Mouse (Mus musculus) CH12.LX (cell line): ENCODE data around the gene Zfp579. TPM values are rescaled to one million over a fixed set of nuclear protein-coding genes. Genes with fewer than 3 reads are reported as not detected.

ENCODE experiments used
- DNase-seq: peaks from one replicate; pipeline ENCODE4 v3.0.0-alpha.2; 2013; ENCODE audit errors: extremely low read depth
- H3K27ac ChIP-seq: 2 replicates; pipeline ENCODE4 v1.5.1; 2012; ENCODE audit warnings: low read depth, mild to moderate bottlenecking, control low read depth, moderate library complexity; ENCODE audit not compliant: insufficient read depth
- H3K27me3 ChIP-seq: replicated peaks from 2 replicates; pipeline ENCODE3; 2012; ENCODE audit warnings: inconsistent platforms
- H3K36me3 ChIP-seq, 2 experiments: replicated peaks in 1 of 2; 2 replicates each; pipeline versions ENCODE3 to v1.6.1; 2012; ENCODE audit warnings: inconsistent platforms in 1 of 2, low read length in 1 of 2, mild to moderate bottlenecking in 1 of 2, mixed read lengths in 1 of 2, moderate library complexity in 1 of 2; ENCODE audit not compliant: control insufficient read depth in 1 of 2, insufficient read depth in 1 of 2
- H3K4me1 ChIP-seq, 2 experiments: 2 replicates each; pipeline ENCODE4 v1.6.1; 2012; ENCODE audit warnings: inconsistent platforms in 1 of 2, moderate library complexity in 1 of 2; ENCODE audit not compliant: insufficient read depth in 2 of 2, control insufficient read depth in 1 of 2
- H3K4me2 ChIP-seq: 2 replicates; pipeline ENCODE4 v1.6.1; 2012; ENCODE audit warnings: low read depth, mild to moderate bottlenecking, control low read depth; ENCODE audit not compliant: poor library complexity, insufficient read depth, severe bottlenecking
- H3K4me3 ChIP-seq, 3 experiments: fragments of 150-350 bp in 1 of 3; sonication (generic) in 1 of 3; replicated peaks in 1 of 3; 2 replicates each; pipeline versions ENCODE3 to v1.5.1; 2011 to 2012; ENCODE audit warnings: low read depth in 2 of 3, low read length in 2 of 3, mild to moderate bottlenecking in 2 of 3, moderate library complexity in 2 of 3, control low read depth in 1 of 3, improper control_type of control experiment in 1 of 3, inconsistent platforms in 1 of 3, mixed read lengths in 1 of 3; ENCODE audit not compliant: poor library complexity in 1 of 3
- H3K79me2 ChIP-seq: replicated peaks from 2 replicates; pipeline ENCODE4 v1.6.1; 2012; ENCODE audit warnings: mild to moderate bottlenecking, moderate library complexity; ENCODE audit not compliant: control insufficient read depth, poor library complexity, insufficient read depth, severe bottlenecking; ENCODE audit errors: extremely low read depth
- H3K9ac ChIP-seq: 2 replicates; pipeline ENCODE4 v1.6.1; 2012; ENCODE audit warnings: low read depth, mild to moderate bottlenecking, control low read depth, moderate library complexity; ENCODE audit not compliant: insufficient read depth
- H3K9me3 ChIP-seq: replicated peaks from 2 replicates; pipeline ENCODE3; 2012; ENCODE audit warnings: low read length, inconsistent platforms, mixed read lengths
- BHLHE40 ChIP-seq: IDR thresholded peaks from 2 replicates; pipeline ENCODE4 v1.6.1; 2011; ENCODE audit warnings: mild to moderate bottlenecking, low read depth, low read length, improper control_type of control experiment
- CHD1 ChIP-seq: IDR thresholded peaks from 2 replicates; pipeline ENCODE4 v1.6.1; 2012; ENCODE audit warnings: low read depth, low read length, improper control_type of control experiment, inconsistent platforms
- CHD2 ChIP-seq: IDR thresholded peaks from 2 replicates; pipeline ENCODE4 v1.6.1; 2011; ENCODE audit warnings: low read length, improper control_type of control experiment
- E2F4 ChIP-seq: IDR thresholded peaks from 2 replicates; pipeline ENCODE4 v1.6.1; 2011; ENCODE audit warnings: low read depth, low read length, improper control_type of control experiment; ENCODE audit not compliant: insufficient replicate concordance
- ELF1 ChIP-seq: IDR thresholded peaks from 2 replicates; pipeline ENCODE4 v1.6.1; 2014; ENCODE audit warnings: low read depth, mild to moderate bottlenecking, inconsistent platforms, low read length, improper control_type of control experiment
- ETS1 ChIP-seq: conservative IDR thresholded peaks from 2 replicates; pipeline ENCODE4 v1.6.1; 2012; ENCODE audit warnings: low read depth, mild to moderate bottlenecking, inconsistent platforms, low read length, improper control_type of control experiment, moderate library complexity
- GABPA ChIP-seq: IDR thresholded peaks from 2 replicates; pipeline ENCODE4 v1.6.1; 2012; ENCODE audit warnings: low read depth, low read length, improper control_type of control experiment, inconsistent platforms; ENCODE audit not compliant: insufficient replicate concordance
- HCFC1 ChIP-seq: IDR thresholded peaks from 2 replicates; pipeline ENCODE4 v1.6.1; 2012; ENCODE audit warnings: low read depth, mild to moderate bottlenecking, inconsistent platforms, low read length, improper control_type of control experiment
- IRF4 ChIP-seq: IDR thresholded peaks from 2 replicates; pipeline ENCODE4 v1.6.1; 2014; ENCODE audit warnings: low read depth, mild to moderate bottlenecking, inconsistent platforms, low read length, improper control_type of control experiment
- JUN ChIP-seq: IDR thresholded peaks from 2 replicates; pipeline ENCODE4 v1.6.1; 2011; ENCODE audit warnings: low read depth, mild to moderate bottlenecking, low read length, improper control_type of control experiment, moderate library complexity; ENCODE audit not compliant: insufficient read depth
- JUND ChIP-seq: conservative IDR thresholded peaks from 2 replicates; pipeline ENCODE4 v1.6.1; 2011; ENCODE audit warnings: low read depth, low read length, improper control_type of control experiment
- KAT2A ChIP-seq: IDR thresholded peaks from 2 replicates; pipeline ENCODE4 v1.6.1; 2012; ENCODE audit warnings: low read length, improper control_type of control experiment, inconsistent platforms; ENCODE audit not compliant: insufficient replicate concordance
- MAFK ChIP-seq: IDR thresholded peaks from 2 replicates; pipeline ENCODE4 v1.6.1; 2011; ENCODE audit warnings: low read length, improper control_type of control experiment; ENCODE audit not compliant: insufficient replicate concordance
- MAZ ChIP-seq: IDR thresholded peaks from 2 replicates; pipeline ENCODE4 v1.6.1; 2012; ENCODE audit warnings: low read depth, mild to moderate bottlenecking, inconsistent platforms, low read length, improper control_type of control experiment, moderate library complexity
- MEF2A ChIP-seq: IDR thresholded peaks from 2 replicates; pipeline ENCODE4 v1.6.1; 2014; ENCODE audit warnings: low read depth, mild to moderate bottlenecking, inconsistent platforms, low read length, improper control_type of control experiment, borderline replicate concordance
- MXI1 ChIP-seq: IDR thresholded peaks from 2 replicates; pipeline ENCODE4 v1.6.1; 2011; ENCODE audit warnings: mild to moderate bottlenecking, low read depth, low read length, improper control_type of control experiment
- MYC ChIP-seq: IDR thresholded peaks from 2 replicates; pipeline ENCODE4 v1.6.1; 2011; ENCODE audit warnings: low read depth, mild to moderate bottlenecking, improper control_type of control experiment, low read length
- NELFE ChIP-seq: IDR thresholded peaks from 2 replicates; pipeline ENCODE4 v1.6.1; 2011; ENCODE audit warnings: low read depth, low read length, improper control_type of control experiment
- NRF1 ChIP-seq: IDR thresholded peaks from 2 replicates; pipeline ENCODE4 v1.6.1; 2014; ENCODE audit warnings: low read depth, mild to moderate bottlenecking, inconsistent platforms, low read length, improper control_type of control experiment, moderate library complexity
- PAX5 ChIP-seq: IDR thresholded peaks from 2 replicates; pipeline ENCODE4 v1.6.1; 2012; ENCODE audit warnings: low read length, inconsistent platforms, mixed read lengths
- POLR2A ChIP-seq: IDR thresholded peaks from 2 replicates; pipeline ENCODE4 v1.6.1; 2011; ENCODE audit warnings: low read depth, mild to moderate bottlenecking, improper control_type of control experiment, low read length
- POLR2AphosphoS2 ChIP-seq: IDR thresholded peaks from 2 replicates; pipeline ENCODE4 v1.6.1; 2011; ENCODE audit warnings: low read depth, low read length, improper control_type of control experiment
- RAD21 ChIP-seq: IDR thresholded peaks from 2 replicates; pipeline ENCODE4 v1.6.1; 2011; ENCODE audit warnings: low read depth, mild to moderate bottlenecking, low read length, improper control_type of control experiment, moderate library complexity
- RCOR1 ChIP-seq: conservative IDR thresholded peaks from 2 replicates; pipeline ENCODE4 v1.6.1; 2012; ENCODE audit warnings: low read depth, mild to moderate bottlenecking, inconsistent platforms, low read length, improper control_type of control experiment
- SIN3A ChIP-seq: IDR thresholded peaks from 2 replicates; pipeline ENCODE4 v1.6.1; 2012; ENCODE audit warnings: low read length, improper control_type of control experiment, inconsistent platforms
- TBP ChIP-seq: conservative IDR thresholded peaks from 2 replicates; pipeline ENCODE4 v1.6.1; 2011; ENCODE audit warnings: low read depth, low read length, improper control_type of control experiment
- UBTF ChIP-seq: IDR thresholded peaks from 2 replicates; pipeline ENCODE4 v1.6.1; 2012; ENCODE audit warnings: low read depth, mild to moderate bottlenecking, inconsistent platforms, low read length, improper control_type of control experiment, moderate library complexity
- USF1 ChIP-seq: IDR thresholded peaks from 2 replicates; pipeline ENCODE4 v1.6.1; 2014; ENCODE audit warnings: low read depth, mild to moderate bottlenecking, inconsistent platforms, low read length, improper control_type of control experiment
- USF2 ChIP-seq: conservative IDR thresholded peaks from 2 replicates; pipeline ENCODE4 v1.6.1; 2011; ENCODE audit warnings: low read depth, low read length, improper control_type of control experiment
- ZC3H11A ChIP-seq: IDR thresholded peaks from 2 replicates; pipeline ENCODE4 v1.6.1; 2012; ENCODE audit warnings: low read depth, mild to moderate bottlenecking, inconsistent platforms, low read length, improper control_type of control experiment
- ZNF384 ChIP-seq: IDR thresholded peaks from 2 replicates; pipeline ENCODE4 v1.6.1; 2012; ENCODE audit warnings: low read depth, low read length, improper control_type of control experiment, inconsistent platforms
- dilution Hi-C: fragments of 300-500 bp; cut with MboI; formaldehyde crosslinking; loops from 2 replicates; pipeline ENCODE4 v1.14.3; 2020; ENCODE audit warnings: low sequenced_read_pairs; ENCODE audit not compliant: extremely low pct_unique_long_range_greater_than_20kb, extremely low pct_ligation_motif_present
- in situ Hi-C: fragments of 300-500 bp; cut with MboI; formaldehyde crosslinking; loops from 3 replicates; pipeline ENCODE4 v1.14.3; 2019; ENCODE audit warnings: low sequenced_read_pairs, low pct_ligation_motif_present, low pct_unique_long_range_greater_than_20kb, mixed read lengths
- polyA plus RNA-seq: library from polyadenylated mRNA; unstranded; fragments of >175 nt; gene quantifications from 2 replicates; pipeline ENCODE4 v1.2.1, GENCODE M21; 2012; ENCODE audit warnings: low read depth; ENCODE audit not compliant: insufficient read length
- total RNA-seq, 2 experiments: library from RNA; depleted of rRNA; stranded (reverse); fragments of 300-350 nt in 1 of 2; fragments of >200 nt in 1 of 2; gene quantifications; 2 replicates each; pipeline ENCODE4 v1.2.3; 2012 to 2014

The Zfp579 gene
- total and polyA plus RNA-seq, 3 experiments: 1.0 to 11.3 (median 2.8) TPM

DNA sequence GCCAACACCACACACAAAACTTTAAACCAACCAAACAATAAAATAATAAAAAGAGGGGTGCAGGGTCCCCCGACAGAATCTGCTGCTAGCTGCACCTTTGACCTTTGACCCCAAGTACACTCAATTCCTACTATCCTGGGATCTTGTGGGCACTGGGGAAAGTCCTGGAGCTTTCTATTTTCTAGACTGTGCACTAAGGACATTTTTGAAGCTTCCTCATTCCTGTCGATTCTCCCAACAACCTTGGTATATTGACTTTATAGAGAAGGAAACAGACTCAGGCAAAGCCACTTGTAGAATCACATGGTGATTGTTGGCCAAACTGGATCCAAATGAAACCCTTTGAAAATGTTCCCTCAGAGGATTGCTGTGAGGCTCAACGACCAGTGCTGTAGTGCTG is 20.1 kb upstream of the Zfp579 start:
- Histone ChIP-seq H3K9me3 (peaks cover 6% of the 10 kb centered on the region), H3K9ac (peak overlapping the region; percentile 81), H3K36me3 (peaks cover 23 to 32% of the 10 kb centered on the region in 2 experiments), H3K4me3 (peak overlapping the region; percentile 44 to 73 (median 61)), H3K79me2 (peaks cover 12% of the 10 kb centered on the region), H3K27me3 (no peaks in the 10 kb centered on the region), H3K4me1 (peaks cover 4 to 37% of the 10 kb centered on the region in 2 experiments), H3K4me2 (peak overlapping the region; percentile 74), H3K27ac (peak overlapping the region; percentile 90)
- DNase-seq: no peak
- in situ Hi-C loops (no loop called here), dilution Hi-C loops (no loop called here)
- TF ChIP-seq RAD21 (no peak), POLR2AphosphoS2 (no peak), SIN3A (no peak), ZC3H11A (no peak), ELF1 (no peak), ZNF384 (no peak), IRF4 (no peak), KAT2A (no peak), MAZ (no peak), CHD1 (no peak), POLR2A (no peak), ETS1 (no peak), USF2 (no peak), USF1 (no peak), BHLHE40 (no peak), PAX5 (no peak), CHD2 (no peak), GABPA (no peak), NELFE (no peak)

DNA sequence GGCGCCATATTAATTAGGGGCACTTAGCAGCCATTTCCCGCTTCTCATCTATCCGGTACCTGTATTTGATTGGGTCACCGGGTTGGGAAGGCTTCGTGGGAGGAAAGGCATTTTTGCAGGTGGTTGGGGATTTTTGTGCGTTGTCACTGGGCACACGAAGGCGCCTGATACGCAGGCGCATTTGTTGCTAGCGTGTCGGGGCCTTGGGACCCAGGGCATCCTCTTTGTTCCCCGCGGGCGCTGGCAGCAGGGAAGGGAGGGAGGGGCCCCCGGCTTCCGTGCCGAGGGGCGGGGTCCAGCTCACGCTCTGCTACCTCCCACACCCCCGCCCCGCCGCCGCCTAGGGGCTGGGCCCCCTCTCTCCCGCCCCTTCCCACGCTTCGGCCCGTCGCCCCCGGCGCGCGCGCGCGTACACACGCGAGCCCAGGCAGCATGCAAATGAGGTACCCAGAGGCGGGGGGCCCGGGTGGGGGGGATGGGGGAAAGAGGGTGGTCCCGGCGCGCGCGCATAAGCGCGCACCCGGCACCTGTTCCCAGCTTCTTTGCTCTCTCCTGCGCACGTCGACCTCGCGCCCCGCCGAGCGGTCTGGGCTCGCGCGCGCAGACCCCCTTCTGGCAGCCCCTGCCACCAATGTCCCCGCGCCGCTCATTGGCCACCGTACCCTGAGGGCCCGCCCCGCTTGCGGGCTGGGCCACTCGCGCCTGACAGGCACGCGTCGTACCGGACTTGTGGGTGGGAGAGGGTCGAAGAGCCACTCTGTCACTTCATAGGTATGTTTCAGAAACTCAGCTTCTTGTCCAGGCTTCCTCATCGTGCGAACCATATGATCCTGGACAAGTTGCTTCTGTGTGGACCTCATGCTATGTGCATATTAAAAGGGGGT is 19.4 kb upstream of the Zfp579 start, which contains the start of gene Gm44973:
Gene Gm44973 (plus strand): TSS at position 379 of the 884 bp plus-strand sequence.
- peak within 1 kb of the TSS; percentile 90 for H3K27ac ChIP-seq
- peak within 1 kb of the TSS; percentile 97 for H3K9ac ChIP-seq
- peaks cover 6% of the 10 kb centered on the region; the same call in 1 of the 2 replicates for H3K79me2 ChIP-seq
- H3K4me1 ChIP-seq: peaks cover 4 to 37% of the 10 kb centered on the region in 2 experiments
- dilution Hi-C loops: no loop called here
- H3K4me2 ChIP-seq: peak within 1 kb of the TSS; percentile 74
- no peaks in the 10 kb centered on the region for H3K27me3 ChIP-seq
- peaks cover 6% of the 10 kb centered on the region for H3K9me3 ChIP-seq
- peak; percentile 94 for DNase-seq
- H3K4me3 ChIP-seq: peak within 1 kb of the TSS; percentile 75 to 81 (median 78)
- H3K36me3 ChIP-seq: peaks cover 28 to 39% of the 10 kb centered on the region in 2 experiments
- in situ Hi-C loops: no loop called here
- TF ChIP-seq UBTF: no peak
- TF ChIP-seq MAFK: no peak
- 0 out of 2 replicates have a peak, but pooled peaks have one; percentile 46 for TF ChIP-seq MYC
- no peak; the same call in 1 of the 2 replicates for TF ChIP-seq MEF2A
- no peak for TF ChIP-seq PAX5
- no peak for TF ChIP-seq ZNF384
- TF ChIP-seq E2F4: peak; percentile 58; the same call in 1 of the 2 replicates
- TF ChIP-seq NRF1: peak; percentile 65
- TF ChIP-seq JUND: no peak
- peak; percentile 91 for TF ChIP-seq MAZ
- TF ChIP-seq RCOR1: no peak
- TF ChIP-seq JUN: no peak
- peak; percentile 54 for TF ChIP-seq ELF1
- TF ChIP-seq TBP: no peak
- TF ChIP-seq GABPA: no peak
- TF ChIP-seq HCFC1: no peak
- TF ChIP-seq MXI1: peak; percentile 66
- TF ChIP-seq RAD21: no peak
